Mouse (Mus musculus): ENCODE measurements around the gene Tssk3.
"Not testable (repeated sequence)": the region's sequence is repeated elsewhere in the genome, so short reads cannot be mapped to it uniquely, and the experiment has no call there.

Gene Tssk3

DNA sequence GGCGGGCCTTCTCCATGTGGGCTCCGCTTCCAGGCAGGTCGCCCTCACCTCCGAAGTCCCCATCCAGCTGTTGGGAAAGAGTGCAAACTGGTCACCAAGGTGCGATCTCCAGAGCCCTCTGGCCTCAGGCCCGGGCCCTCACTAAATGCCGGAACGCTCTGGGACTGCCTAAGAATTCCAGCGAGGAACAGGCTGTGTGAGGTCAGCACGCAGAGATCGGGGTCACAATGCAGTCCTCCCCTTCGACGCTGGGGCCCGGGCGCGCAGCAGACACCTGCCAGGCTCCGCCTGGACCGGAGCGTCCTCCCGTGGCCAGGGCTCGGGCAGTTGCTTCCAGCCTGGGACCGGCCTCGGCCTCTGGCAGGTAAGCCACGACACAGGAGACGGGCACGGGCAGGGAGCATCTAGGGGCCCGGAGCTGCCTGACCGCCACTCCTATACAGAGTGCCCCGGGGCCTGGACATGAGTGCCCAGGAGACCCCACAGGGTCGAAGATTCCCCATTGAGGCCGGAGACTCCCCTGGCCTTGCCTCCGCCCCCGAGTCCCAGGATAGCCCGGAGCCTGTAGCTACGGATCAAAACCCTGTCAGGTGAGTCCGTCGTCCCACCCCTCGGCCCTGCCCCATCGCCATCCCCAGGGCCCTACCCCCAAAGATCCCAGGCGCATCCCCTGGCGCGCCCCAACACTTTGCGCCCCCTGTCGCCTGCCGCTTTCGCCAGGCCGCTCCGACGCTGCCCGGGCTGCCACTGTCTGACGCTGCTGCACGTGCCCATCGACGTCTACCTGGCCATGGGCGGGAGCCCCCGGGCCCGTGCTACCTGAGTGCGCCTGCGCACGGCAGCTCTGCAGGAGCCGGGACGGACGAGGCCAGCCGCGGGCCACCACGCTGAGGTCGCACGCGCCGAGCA lies at the start of gene Tssk3, which contains the start of gene Fam229a:
Gene Tssk3 (minus strand): TSS at position 51 of the 909 bp plus-strand sequence.
Gene Fam229a (plus strand): TSS at position 219 of the 909 bp plus-strand sequence.
- DNase-seq (ENCODE audit: low read depth, low spot score), result no peak

DNA sequence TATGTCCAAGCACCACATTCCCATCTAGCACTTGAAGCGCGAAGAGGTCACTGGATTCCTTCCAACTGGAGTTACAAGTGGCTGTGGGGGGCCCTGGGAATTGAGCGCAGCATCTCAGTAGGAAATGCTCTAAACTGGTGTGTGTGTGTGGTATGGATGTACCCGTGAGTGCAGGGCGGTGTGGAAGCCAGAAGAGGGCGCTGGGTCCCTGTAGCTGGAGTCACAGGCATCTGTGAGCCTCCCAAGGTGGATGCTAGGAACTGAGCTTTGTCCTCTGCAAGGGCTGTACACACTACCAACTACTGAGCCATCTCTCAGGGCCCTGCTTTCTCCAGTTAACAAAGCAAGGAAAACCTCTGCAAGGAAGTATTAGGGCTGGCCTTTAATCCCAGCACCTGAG lies 49.2 kb upstream of the Tssk3 start:
- DNase-seq (ENCODE audit: low read depth, low spot score), result no peak

DNA sequence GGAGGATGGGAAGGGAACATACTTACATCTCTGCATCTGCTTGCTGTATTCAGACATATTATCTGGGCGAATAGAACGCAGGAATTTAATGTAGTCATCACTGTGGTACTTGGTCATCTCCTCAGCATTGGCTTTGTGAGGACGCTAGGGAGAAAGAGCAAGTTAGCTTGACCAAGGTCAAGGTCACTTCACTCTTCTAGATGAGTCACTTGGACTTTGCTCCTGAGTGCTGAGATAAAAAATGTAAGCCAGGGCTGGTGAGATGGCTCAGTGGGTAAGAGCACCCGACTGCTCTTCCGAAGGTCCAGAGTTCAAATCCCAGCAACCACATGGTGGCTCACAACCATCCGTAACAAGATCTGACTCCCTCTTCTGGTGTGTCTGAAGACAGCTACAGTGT lies 38.1 kb upstream of the Tssk3 start:
- not testable (repeated sequence) for DNase-seq (ENCODE audit: low read depth, low spot score)

GRCm38 (mm10) chr4:129525889-129526288 lies 35.1 kb upstream of the Tssk3 start:
- DNase-seq (ENCODE audit: low read depth, low spot score), result no peak

DNA sequence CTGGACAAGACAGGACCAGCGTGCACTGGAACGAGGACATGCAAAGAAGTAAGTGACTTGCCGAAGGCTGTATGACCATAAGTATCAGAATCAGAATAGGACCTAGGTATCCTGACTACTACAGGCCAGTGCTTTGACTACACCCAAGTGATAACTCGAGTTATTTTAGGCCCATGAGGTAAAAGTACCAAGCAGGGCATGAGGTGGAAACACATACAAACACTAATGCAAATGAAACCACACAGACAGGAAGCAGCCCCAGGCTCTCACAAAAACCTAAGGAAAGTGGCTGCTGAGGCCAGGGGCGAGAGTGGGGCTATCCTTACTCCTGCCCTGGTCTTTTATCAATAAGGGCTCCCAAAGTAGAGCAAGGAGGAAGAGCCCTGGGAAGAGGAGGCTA lies 34.5 kb upstream of the Tssk3 start:
- DNase-seq (ENCODE audit: low read depth, low spot score), result no peak

GRCm38 (mm10) chr4:129518519-129518918 lies 27.7 kb upstream of the Tssk3 start:
- DNase-seq (ENCODE audit: low read depth, low spot score), result no peak

DNA sequence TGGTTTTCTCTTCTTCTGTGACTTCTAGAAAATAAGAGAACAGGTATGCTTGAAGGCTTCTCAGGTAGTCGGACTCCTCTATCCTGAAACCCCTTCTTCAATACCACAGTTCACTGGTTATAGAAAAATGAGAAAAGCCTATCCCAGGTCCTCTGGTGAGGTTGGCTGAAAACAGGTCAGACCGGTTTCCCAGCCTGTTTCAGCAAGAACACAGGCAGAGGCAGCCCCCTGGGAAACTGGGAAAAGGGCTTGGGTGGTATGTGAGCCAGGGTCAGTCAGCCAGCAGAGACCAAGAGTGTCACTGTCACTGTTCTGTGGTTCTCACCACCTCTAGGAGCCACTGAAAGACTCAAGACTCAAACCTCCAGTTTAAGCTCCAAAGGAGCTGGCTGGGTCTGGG lies 26.1 kb upstream of the Tssk3 start:
- DNase-seq (ENCODE audit: low read depth, low spot score), result no peak

GRCm38 (mm10) chr4:129514300-129514898 lies 23.6 kb upstream of the Tssk3 start:
- peak; percentile 73 for DNase-seq (ENCODE audit: low read depth, low spot score)

DNA sequence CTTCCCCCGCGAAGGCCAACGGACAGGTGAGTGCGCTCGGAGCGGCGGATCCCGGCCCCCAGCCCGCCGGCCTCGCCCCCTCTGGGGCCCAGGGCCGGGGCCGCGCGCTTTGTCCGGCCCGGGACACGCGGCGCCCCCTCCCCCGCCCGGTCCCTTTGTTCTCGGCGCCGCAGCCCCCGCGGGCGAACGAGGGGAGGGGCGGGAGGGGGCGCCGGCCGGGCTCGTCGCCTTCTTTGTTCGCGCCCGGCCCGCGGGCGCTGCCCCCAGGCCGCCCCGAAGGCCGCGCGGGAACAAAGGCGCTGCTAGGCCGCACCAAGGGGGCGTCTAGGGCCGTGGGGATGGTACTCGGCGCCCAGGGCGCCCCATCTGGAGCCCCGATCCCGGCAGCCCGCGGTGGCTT lies 23.1 kb upstream of the Tssk3 start:
- no peak for DNase-seq (ENCODE audit: low read depth, low spot score)

- DNase-seq (ENCODE audit: low read depth, low spot score), result peak; percentile 82
Observed at GRCm38 (mm10) chr4:129513086-129513767, 22.4 kb upstream of the Tssk3 start, which contains the start of gene Marcksl1. TSS of gene Marcksl1 (plus strand) at chr4:129513581.

DNA sequence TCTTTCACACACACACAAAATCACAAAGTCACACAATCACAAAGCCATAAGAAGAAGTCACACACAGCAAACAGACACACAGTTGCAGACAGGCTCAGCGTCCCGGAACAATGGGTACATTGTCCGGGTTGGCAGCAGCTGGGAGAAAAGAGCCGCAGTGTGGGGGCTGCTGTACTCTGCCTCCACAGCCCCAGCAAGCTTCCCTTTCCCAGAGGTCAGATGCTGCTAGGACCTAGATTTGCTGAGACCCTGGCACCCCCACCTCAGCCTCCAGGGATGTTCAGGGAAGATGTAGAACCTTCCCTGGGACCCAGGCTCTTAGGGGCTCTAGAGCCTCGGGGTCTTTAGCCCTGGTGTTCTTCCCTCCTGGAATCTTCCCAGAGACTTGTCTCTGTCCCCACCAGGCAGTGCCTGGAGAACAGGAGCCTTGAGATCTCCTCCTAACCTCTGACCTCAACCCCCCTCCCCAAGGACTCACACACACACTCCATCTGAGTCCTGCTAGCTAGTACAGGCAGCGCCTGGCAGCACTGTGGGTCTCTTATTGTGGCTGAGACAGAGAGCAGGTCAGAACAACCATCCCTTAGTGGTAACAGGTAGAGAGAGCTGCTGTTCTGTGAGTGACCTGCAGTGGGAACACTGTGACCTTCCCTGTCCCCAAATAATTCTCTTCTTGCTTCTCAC lies 20.7 kb upstream of the Tssk3 start:
- DNase-seq (ENCODE audit: low read depth, low spot score), result no peak

- no peak for DNase-seq (ENCODE audit: low read depth, low spot score)
Observed at GRCm38 (mm10) chr4:129510723-129511412, 20.0 kb upstream of the Tssk3 start.

GRCm38 (mm10) chr4:129509650-129510049 lies 18.8 kb upstream of the Tssk3 start:
- no peak for DNase-seq (ENCODE audit: low read depth, low spot score)

- DNase-seq (ENCODE audit: low read depth, low spot score), result no peak
Observed at GRCm38 (mm10) chr4:129508834-129509600, 18.2 kb upstream of the Tssk3 start.

GRCm38 (mm10) chr4:129508237-129508515 lies 17.4 kb upstream of the Tssk3 start:
- no peak for DNase-seq (ENCODE audit: low read depth, low spot score)

- no peak for DNase-seq (ENCODE audit: low read depth, low spot score)
Observed at GRCm38 (mm10) chr4:129507434-129508236, 16.8 kb upstream of the Tssk3 start.

- DNase-seq (ENCODE audit: low read depth, low spot score), result no peak
Observed at GRCm38 (mm10) chr4:129505511-129505910, 14.7 kb upstream of the Tssk3 start.

GRCm38 (mm10) chr4:129502901-129503444 lies 12.2 kb upstream of the Tssk3 start:
- no peak for DNase-seq (ENCODE audit: low read depth, low spot score)

GRCm38 (mm10) chr4:129502327-129502888 lies 11.6 kb upstream of the Tssk3 start:
- no peak for DNase-seq (ENCODE audit: low read depth, low spot score)
